ENCODE assay signal across 8 mouse cellular contexts in genomic region chrX:109011611-109012185, GRCm38 (mm10). TPM values are rescaled to one million over a fixed set of nuclear protein-coding genes. Genes with fewer than 3 reads are reported as not detected.
DNase-seq lines count a peak whose midpoint lies in the region; ATAC-seq lines count a peak whose summit lies in the region.

No protein-coding gene starts in this region.

- intact Hi-C loops in heart, postnatal 10 days (cut with DNase I), result loop anchor here (2.0 to 5.0 kb wide), 3 partner anchors 71 to 179 kb away; partner anchors contain the start of gene Sh3bgrl

- no peaks in the 10 kb centered on the region for H3K4me1 ChIP-seq in limb, embryonic 10.5 days
- no peaks in the 10 kb centered on the region for H3K4me1 ChIP-seq in midbrain, embryonic 11.5 days (ENCODE audit: control insufficient read depth, insufficient read depth, low read length)

- peak overlapping the region; percentile 53 for H3K4me3 ChIP-seq in limb, embryonic 10.5 days
- H3K4me3 ChIP-seq in midbrain, embryonic 11.5 days (ENCODE audit: low read depth, low read length), result peak overlapping the region; percentile 44

- peak; percentile 15 for DNase-seq in 3134 (ENCODE audit: extremely low read depth, insufficient read length, low spot score)
- peak; percentile 49 for DNase-seq in CD4-positive helper T cell, adult 2 months (ENCODE audit: low read depth, low spot score)
- peak; percentile 21 for DNase-seq in embryo, embryonic 11 days
- peak; percentile 11 for DNase-seq in heart, postnatal 10 days
- no peak for DNase-seq in limb, embryonic 10.5 days (ENCODE audit: low spot score)
- peak; percentile 88 for DNase-seq in midbrain, embryonic 11.5 days (ENCODE audit: low spot score, missing footprints)
- DNase-seq in ovary, adult 18-20 months (ENCODE audit: low spot score), result no peak
- DNase-seq in gastrocnemius, postnatal 4 days (ENCODE audit: low spot score in 2 of 2), result no peak

- no peaks in the 10 kb centered on the region for H3K9me3 ChIP-seq in limb, embryonic 10.5 days (replicated peaks)
- H3K9me3 ChIP-seq in midbrain, embryonic 11.5 days (ENCODE audit: control insufficient read depth, low read length), result no peaks in the 10 kb centered on the region

- no peaks in the 10 kb centered on the region for H3K27me3 ChIP-seq in limb, embryonic 10.5 days (ENCODE audit: low read depth, poor library complexity, severe bottlenecking)
- no peaks in the 10 kb centered on the region for H3K27me3 ChIP-seq in midbrain, embryonic 11.5 days (ENCODE audit: control insufficient read depth, insufficient read depth, low read length)

- peak overlapping the region; percentile 54 for H3K4me2 ChIP-seq in midbrain, embryonic 11.5 days

- peak overlapping the region; percentile 35; the same call in 1 of the 2 replicates for H3K9ac ChIP-seq in midbrain, embryonic 11.5 days (ENCODE audit: low read length)

- WGBS in limb, embryonic 10.5 days, result 35% methylated on average over 13 of the region's 13 CpGs
- 26% methylated on average over 13 of the region's 13 CpGs for whole genome bisulfite sequencing in midbrain, embryonic 11.5 days

- H3K27ac ChIP-seq in limb, embryonic 10.5 days, result no peak overlapping the region
- H3K27ac ChIP-seq in midbrain, embryonic 11.5 days (ENCODE audit: low read depth, low read length), result no peak overlapping the region

- H3K36me3 ChIP-seq in limb, embryonic 10.5 days, result peaks cover 3% of the 10 kb centered on the region; the same call in 1 of the 2 replicates
- no peaks in the 10 kb centered on the region for H3K36me3 ChIP-seq in midbrain, embryonic 11.5 days (ENCODE audit: control insufficient read depth, insufficient read depth, low read length)

- ATAC-seq in midbrain, embryonic 11.5 days (ENCODE audit: low FRiP score), result no peak

RNA-seq across cellular contexts. Expression of gene Hmgn5, which starts 1.5 kb away (rescaled TPM):
- 1 to 10 TPM; 6.0 to 6.6 TPM for total RNA-seq in heart, postnatal 10 days (2021)
- polyA plus RNA-seq in limb, embryonic 10.5 days (2016; fragmentation: Nextera tagmentation; extraction: Ambion mirVana), result 16.8 and 19.7 TPM in 2 replicates
- 24.3 and 30.9 TPM in 2 replicates for polyA plus RNA-seq in midbrain, embryonic 11.5 days (2014; fragmentation: Nextera tagmentation; extraction: Ambion mirVana)
- total RNA-seq in gastrocnemius, postnatal 4 days (2021), result 1 to 10 TPM; 5.5 TPM

Comparison
In these comparisons a context has a peak if more than half of its experiments do, and no peak if none do; other contexts are left out.
1. DNase-seq: peak in 3134 (single experiment), CD4-positive helper T cell, adult 2 months (single experiment), embryo, embryonic 11 days (single experiment), heart, postnatal 10 days (2 of 2) and midbrain, embryonic 11.5 days (single experiment); none in limb, embryonic 10.5 days (single experiment), ovary, adult 18-20 months (single experiment) and gastrocnemius, postnatal 4 days (0 of 2).